Mouse (Mus musculus): ENCODE results near the gene Arhgap19. TPM values are rescaled to one million over a fixed set of nuclear protein-coding genes. Genes with fewer than 3 reads are reported as not detected.
"Not testable (repeated sequence)": the region's sequence is repeated elsewhere in the genome, so short reads cannot be mapped to it uniquely, and the experiment has no call there.

Arhgap19 gene
- polyA plus RNA-seq (2015; fragmentation: Nextera tagmentation; extraction: Ambion mirVana), result 11.9 and 13.4 TPM in 2 replicates

DNA sequence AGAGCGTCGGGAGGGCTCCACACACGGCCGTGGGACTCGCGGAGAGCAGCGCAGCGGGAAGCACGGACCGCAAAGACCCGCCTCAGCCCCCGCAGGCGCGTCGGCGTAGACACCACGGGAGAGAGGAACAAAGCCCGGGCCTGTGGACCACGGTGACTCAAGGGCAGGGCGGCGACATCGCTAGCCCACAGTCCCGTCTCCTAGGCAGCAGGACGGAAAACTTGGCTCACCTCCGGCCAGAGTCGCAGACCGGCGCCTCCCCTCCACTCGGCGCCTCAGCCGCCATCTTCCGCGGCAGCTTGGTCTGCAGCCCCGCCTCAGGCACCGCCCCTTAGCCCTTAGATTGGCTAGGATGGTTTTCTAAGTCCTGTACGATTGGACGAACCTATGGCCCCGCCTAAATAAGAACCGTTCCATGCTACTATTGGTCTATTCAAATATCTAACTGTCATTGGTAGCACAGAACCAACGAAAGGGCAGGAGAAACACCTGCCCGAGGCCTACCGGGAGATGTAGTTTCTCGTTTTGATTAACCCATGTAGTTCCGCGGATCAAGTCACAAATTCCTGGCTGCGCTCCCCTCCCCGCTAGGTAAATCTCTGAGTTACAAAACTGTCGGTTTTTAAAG lies at the start of gene Arhgap19:
Gene Arhgap19 (minus strand): TSS at position 306 of the 628 bp plus-strand sequence.
- under 1% methylated on average over 48 of the region's 48 CpGs for WGBS
- ATAC-seq (ENCODE audit: extremely low read depth, insufficient number of reproducible peaks, low FRiP score, low TSS enrichment), result peak; percentile 97
- H3K9me3 ChIP-seq, result 0 out of 2 replicates have a peak, but pooled peaks cover 5% of the 10 kb centered on the region
- peak within 1 kb of the TSS; percentile 76 for H3K4me3 ChIP-seq
- peak within 1 kb of the TSS; percentile 89 for H3K9ac ChIP-seq
- H3K4me1 ChIP-seq, result peaks cover 17% of the 10 kb centered on the region
- H3K27ac ChIP-seq (replicated peaks), result peak within 1 kb of the TSS; percentile 80
- H3K27me3 ChIP-seq (replicated peaks), result no peaks in the 10 kb centered on the region
- H3K4me2 ChIP-seq, result peak within 1 kb of the TSS; percentile 80
- H3K36me3 ChIP-seq, result no peaks in the 10 kb centered on the region

DNA sequence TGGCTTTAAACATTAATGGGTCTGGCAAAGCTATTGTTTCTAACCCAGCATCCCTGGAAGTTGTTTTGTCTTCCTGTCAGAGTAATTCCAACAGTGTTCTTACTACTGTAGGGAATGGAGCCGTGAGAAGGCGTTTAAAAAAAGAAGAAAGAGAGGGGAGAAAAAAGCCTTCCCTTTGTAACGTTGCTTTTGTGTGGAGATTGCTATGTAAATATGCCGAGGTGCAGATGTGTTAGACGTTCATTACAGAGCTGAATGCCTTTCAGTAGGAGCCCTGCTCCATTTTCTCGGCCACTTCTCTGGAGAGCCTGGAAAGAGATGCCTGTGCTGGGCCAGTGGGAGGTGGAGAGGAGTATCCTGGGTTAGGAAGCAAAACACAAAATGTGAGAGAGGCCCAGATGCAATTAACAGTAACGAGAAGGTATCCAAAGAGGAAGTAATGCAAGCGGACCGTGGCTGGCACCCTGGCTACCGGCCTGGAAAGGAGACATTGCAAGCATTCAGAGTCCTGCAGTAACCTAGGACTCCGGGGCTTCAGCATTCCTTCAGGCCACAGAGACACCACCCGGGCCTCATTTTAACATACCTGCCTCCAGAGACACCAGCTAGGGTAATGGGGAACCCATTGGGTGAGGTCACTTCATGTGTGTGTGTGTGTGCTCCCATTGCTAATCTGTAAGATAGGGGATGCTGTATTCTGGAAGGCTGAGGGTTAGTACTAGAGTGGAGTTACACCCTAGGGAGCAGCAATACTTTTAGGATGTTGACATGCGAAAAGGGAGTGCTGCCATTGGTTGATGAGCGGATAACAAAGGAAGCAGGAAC lies 49.1 kb upstream of the Arhgap19 start:
- H3K4me1 ChIP-seq, result peaks cover 11% of the 10 kb centered on the region
- 33% methylated on average over 14 of the region's 14 CpGs for WGBS
- H3K27ac ChIP-seq (replicated peaks), result no peak overlapping the region
- H3K27me3 ChIP-seq (replicated peaks), result no peaks in the 10 kb centered on the region
- H3K9ac ChIP-seq, result no peak overlapping the region
- no peaks in the 10 kb centered on the region for H3K9me3 ChIP-seq
- no peak overlapping the region for H3K4me3 ChIP-seq
- ATAC-seq (ENCODE audit: extremely low read depth, insufficient number of reproducible peaks, low FRiP score, low TSS enrichment), result no peak
- H3K4me2 ChIP-seq, result no peak overlapping the region
- H3K36me3 ChIP-seq, result no peaks in the 10 kb centered on the region

DNA sequence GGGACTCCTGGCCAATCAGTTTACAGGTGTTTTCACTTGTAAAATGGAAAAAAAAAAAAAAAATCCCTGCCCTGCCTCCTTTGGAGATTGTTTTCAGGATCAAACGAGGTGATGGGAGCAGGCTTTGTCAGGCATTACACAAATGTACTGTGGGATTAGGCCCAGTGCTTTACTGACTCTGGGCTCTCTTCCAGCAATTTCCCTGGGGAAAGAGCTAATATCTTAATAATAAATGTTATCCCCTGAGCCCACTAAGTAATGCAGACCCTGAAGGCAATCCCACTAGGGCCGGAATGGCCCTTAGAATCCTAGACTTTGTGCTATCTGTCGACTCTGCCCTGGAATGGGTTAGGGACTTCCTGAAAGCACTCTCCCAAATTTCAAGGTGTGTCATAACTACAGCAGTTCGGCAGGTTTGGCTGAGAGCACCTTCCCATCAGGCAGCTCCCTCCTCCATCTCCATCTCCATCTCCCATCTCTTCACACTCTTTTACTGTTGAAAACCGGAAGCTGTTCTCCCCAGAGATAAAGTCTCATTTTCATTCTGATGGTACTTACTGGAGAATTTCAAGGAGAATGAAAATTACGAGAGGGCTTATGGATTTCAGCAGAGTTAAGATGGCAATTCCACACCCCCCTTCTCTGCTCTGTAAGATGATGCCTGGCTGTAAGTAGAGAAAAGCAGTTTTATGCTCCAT lies 48.3 kb upstream of the Arhgap19 start:
- ATAC-seq (ENCODE audit: extremely low read depth, insufficient number of reproducible peaks, low FRiP score, low TSS enrichment), result no peak
- no peak overlapping the region for H3K9ac ChIP-seq
- H3K27ac ChIP-seq (replicated peaks), result no peak overlapping the region
- H3K4me1 ChIP-seq, result peaks cover 13% of the 10 kb centered on the region
- no peaks in the 10 kb centered on the region for H3K9me3 ChIP-seq
- no peaks in the 10 kb centered on the region for H3K36me3 ChIP-seq
- WGBS, result 45% methylated on average over 6 of the region's 6 CpGs
- H3K4me2 ChIP-seq, result no peak overlapping the region
- no peak overlapping the region for H3K4me3 ChIP-seq
- H3K27me3 ChIP-seq (replicated peaks), result no peaks in the 10 kb centered on the region

DNA sequence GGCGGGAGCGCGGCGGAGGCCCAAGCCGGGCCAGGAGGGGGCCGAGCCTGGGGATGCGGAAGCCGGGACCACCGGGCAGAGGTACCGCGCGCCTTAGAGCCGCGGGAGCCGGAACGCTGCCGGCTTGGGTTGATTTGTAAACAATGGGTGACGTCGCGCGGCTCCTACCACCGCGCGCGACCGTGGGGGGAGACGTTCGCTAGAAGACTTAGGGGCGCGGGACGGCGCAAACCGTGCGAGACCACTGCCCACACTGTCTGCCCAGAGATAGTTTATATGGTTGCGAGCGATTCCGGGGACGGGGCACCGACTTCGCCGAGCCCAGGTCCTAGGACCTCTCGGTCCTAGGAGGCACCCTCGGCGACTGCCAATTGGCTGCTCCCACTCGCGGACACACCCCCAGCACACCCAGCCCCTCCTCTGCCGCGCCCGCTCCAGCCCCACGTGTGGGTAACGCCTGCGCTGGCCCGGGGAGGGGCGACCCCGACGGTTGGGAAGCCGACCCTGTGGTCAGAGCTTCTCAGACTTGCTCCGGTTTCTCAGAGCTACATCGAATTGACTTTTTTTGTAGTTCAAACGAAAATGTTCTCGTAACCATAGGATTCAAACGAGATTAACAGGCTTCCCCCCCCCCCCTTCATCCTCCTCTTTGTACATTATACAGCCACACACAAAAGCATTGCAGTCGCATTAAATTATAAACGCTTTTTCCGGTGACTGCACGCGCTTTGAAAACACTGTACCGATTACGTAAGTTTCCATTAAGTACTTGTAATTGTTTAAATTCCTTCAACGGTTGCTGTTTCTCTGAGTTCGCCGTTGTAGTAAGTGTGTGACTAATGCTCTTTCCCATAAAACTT lies 46.4 kb upstream of the Arhgap19 start, which contains the start of gene Frat2:
Gene Frat2 (minus strand): TSS at position 141 of the 860 bp plus-strand sequence.
- peak; percentile 92 for ATAC-seq (ENCODE audit: extremely low read depth, insufficient number of reproducible peaks, low FRiP score, low TSS enrichment)
- Histone ChIP-seq H3K36me3 (no peaks in the 10 kb centered on the region), H3K9ac (peak within 1 kb of the TSS; percentile 85), H3K27ac (replicated peaks) (peak within 1 kb of the TSS; percentile 81), H3K4me3 (peak within 1 kb of the TSS; percentile 83), H3K4me2 (peak within 1 kb of the TSS; percentile 92), H3K27me3 (replicated peaks) (no peaks in the 10 kb centered on the region), H3K9me3 (no peaks in the 10 kb centered on the region), H3K4me1 (peaks cover 13% of the 10 kb centered on the region)
- under 1% methylated on average over 72 of the region's 72 CpGs for WGBS

DNA sequence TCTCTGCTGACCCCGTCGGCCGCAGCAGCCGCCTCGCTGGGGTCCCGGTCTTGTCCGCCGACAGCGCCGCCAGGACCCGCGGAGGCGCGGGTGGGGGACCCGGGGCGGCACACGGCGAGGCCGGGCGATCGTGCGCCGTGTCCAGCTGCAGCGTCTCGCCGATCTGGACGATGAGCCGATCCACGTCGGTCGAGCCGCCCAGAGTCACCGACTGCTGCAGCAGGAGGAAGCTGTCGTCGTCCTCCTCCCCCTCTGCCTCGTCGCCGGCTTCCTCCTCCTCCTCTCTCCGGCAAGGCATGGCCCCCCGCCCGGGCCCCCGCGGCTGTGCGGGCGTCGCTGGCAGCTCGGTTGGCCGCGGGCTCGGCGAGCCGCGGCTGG lies 45.8 kb upstream of the Arhgap19 start:
- under 1% methylated on average over 48 of the region's 53 CpGs for WGBS
- H3K27me3 ChIP-seq (replicated peaks), result not testable (repeated sequence)
- peak; percentile 20 for ATAC-seq (ENCODE audit: extremely low read depth, insufficient number of reproducible peaks, low FRiP score, low TSS enrichment)

DNA sequence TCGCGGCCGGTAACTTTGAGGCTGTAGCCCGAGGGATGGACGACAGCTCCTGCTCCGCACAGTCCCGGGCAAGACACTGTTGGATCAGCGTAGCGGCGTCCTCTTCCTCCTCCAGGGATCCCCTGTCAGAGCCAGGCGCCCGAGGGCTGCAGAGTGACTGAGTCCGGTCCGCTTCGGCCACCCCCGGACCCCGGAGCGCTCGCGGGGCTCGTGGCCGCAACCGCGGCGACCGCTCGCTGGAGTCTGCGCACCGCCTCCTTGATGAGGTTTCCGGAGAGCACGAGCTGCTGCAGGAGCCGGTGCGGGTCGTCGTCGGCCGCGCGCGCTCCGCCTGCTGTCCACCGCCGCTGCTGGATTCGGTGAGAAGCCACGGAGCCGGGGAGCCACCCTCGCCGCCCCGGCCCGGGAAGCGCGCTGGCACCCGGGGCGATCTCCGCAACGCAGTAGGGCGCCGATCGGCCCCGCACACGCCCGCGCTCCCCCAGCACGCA lies 45.3 kb upstream of the Arhgap19 start:
- WGBS, result under 1% methylated on average over 60 of the region's 64 CpGs
- H3K36me3 ChIP-seq, result no peaks in the 10 kb centered on the region
- H3K27me3 ChIP-seq (replicated peaks), result no peaks in the 10 kb centered on the region
- H3K27ac ChIP-seq (replicated peaks), result peak overlapping the region; percentile 81
- peaks cover 13% of the 10 kb centered on the region for H3K4me1 ChIP-seq
- no peaks in the 10 kb centered on the region for H3K9me3 ChIP-seq
- peak overlapping the region; percentile 83 for H3K4me3 ChIP-seq
- peak overlapping the region; percentile 92 for H3K4me2 ChIP-seq
- H3K9ac ChIP-seq, result peak overlapping the region; percentile 85
- peak; percentile 23; the same call in 1 of the 2 replicates for ATAC-seq (ENCODE audit: extremely low read depth, insufficient number of reproducible peaks, low FRiP score, low TSS enrichment)

More for the DNA sequence above, 45.8 kb upstream of the Arhgap19 start:
- Histone ChIP-seq H3K27ac (replicated peaks) (peak overlapping the region; percentile 81), H3K9ac (peak overlapping the region; percentile 85), H3K4me1 (peaks cover 13% of the 10 kb centered on the region), H3K4me3 (peak overlapping the region; percentile 83), H3K4me2 (peak overlapping the region; percentile 92)
- not testable (repeated sequence) for H3K9me3 ChIP-seq, H3K36me3 ChIP-seq

DNA sequence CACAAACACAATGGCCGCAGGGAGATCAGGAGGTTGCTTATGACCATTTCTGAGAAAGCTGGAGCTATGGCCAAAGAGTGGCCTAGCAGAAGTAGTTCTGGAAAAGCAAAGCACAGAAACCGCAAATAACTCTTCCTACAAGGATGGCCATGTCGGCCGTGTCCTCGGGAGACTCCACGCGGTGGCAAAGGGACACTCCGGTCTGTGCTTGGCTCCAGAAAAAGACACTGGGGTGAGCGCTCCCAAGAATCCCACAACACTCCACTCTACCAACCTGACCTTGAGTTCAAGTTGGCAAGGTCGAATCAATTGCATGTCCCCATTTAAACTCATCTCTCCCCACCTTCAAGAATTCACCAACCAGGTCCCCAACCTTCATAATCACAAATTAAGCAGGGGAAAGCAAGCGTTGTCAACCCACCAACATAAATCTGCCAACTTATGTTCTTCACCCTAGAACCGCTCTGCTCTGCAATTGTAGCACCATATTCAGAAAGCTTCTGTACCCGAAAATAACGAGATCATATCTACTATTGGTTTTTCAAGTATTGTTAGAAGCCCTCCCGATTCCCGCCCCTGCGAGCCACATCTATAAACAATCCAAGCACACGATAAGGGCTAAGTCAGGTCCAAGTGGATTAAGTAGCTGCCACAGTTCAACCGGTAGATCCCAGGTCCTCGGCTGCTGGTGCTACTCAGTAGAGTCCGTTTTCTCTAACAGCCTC lies 44.7 kb upstream of the Arhgap19 start:
- Histone ChIP-seq H3K36me3 (no peaks in the 10 kb centered on the region), H3K27me3 (replicated peaks) (no peaks in the 10 kb centered on the region), H3K27ac (replicated peaks) (peak overlapping the region; percentile 81; the same call in 1 of the 2 replicates), H3K4me2 (peak overlapping the region; percentile 92), H3K9ac (peak overlapping the region; percentile 85), H3K4me3 (peak overlapping the region; percentile 83), H3K9me3 (no peaks in the 10 kb centered on the region), H3K4me1 (peaks cover 16% of the 10 kb centered on the region)
- no peak for ATAC-seq (ENCODE audit: extremely low read depth, insufficient number of reproducible peaks, low FRiP score, low TSS enrichment)
- WGBS, result 11% methylated on average over 21 of the region's 21 CpGs

DNA sequence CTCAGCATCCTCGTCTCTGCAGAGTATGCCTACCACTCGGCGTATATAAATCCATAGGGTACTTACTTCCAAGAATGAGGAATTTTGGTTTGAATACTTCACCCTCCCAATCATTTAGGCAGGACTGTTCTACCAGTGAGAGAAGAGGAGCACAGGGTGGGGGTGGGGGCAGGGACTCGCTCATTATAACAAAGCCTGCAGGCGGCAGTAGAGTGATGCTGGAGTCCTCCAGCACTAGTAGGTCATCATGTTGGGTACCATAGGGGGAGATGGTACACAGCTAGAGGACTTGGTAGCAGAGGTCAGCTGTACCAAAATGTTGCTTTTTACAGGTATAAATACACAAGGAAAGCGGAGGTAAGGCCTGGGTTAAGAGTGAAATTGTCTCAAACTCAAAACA lies 42.5 kb upstream of the Arhgap19 start:
- H3K9me3 ChIP-seq, result no peaks in the 10 kb centered on the region
- 76% methylated on average over 6 of the region's 6 CpGs for WGBS
- peaks cover 21% of the 10 kb centered on the region for H3K4me1 ChIP-seq

DNA sequence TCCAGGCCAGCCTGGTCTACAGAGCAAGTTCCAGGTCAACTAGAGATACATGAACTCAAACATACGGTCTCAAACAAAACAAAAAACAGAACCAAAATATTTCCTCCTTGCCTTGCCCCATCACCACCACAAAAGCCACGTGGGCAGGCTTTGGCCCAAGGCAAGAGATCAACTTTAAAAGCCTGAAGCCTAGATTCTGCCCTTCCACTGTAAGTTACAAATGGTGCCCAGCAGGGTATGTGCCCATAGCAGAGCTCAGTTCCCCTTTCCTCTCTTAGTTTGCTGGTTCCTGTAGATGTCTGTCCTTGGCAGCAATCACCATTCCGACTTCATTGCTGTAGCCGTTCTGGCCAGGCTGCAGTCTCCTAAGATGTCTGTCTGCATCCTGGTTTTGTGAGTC lies 40.9 kb upstream of the Arhgap19 start:
- H3K9ac ChIP-seq, result no peak overlapping the region
- H3K4me2 ChIP-seq, result no peak overlapping the region
- 78% methylated on average over 4 of the region's 4 CpGs for WGBS
- H3K9me3 ChIP-seq, result no peaks in the 10 kb centered on the region
- no peak overlapping the region for H3K27ac ChIP-seq (replicated peaks)
- peaks cover 35% of the 10 kb centered on the region for H3K4me1 ChIP-seq
- H3K4me3 ChIP-seq, result no peak overlapping the region
- H3K36me3 ChIP-seq, result no peaks in the 10 kb centered on the region
- no peak for ATAC-seq (ENCODE audit: extremely low read depth, insufficient number of reproducible peaks, low FRiP score, low TSS enrichment)
- H3K27me3 ChIP-seq (replicated peaks), result no peaks in the 10 kb centered on the region

More for the DNA sequence above, 42.5 kb upstream of the Arhgap19 start:
- Histone ChIP-seq H3K36me3 (no peaks in the 10 kb centered on the region), H3K27me3 (replicated peaks) (no peaks in the 10 kb centered on the region), H3K9ac (no peak overlapping the region), H3K4me3 (no peak overlapping the region), H3K4me2 (no peak overlapping the region), H3K27ac (replicated peaks) (no peak overlapping the region)
- no peak for ATAC-seq (ENCODE audit: extremely low read depth, insufficient number of reproducible peaks, low FRiP score, low TSS enrichment)

DNA sequence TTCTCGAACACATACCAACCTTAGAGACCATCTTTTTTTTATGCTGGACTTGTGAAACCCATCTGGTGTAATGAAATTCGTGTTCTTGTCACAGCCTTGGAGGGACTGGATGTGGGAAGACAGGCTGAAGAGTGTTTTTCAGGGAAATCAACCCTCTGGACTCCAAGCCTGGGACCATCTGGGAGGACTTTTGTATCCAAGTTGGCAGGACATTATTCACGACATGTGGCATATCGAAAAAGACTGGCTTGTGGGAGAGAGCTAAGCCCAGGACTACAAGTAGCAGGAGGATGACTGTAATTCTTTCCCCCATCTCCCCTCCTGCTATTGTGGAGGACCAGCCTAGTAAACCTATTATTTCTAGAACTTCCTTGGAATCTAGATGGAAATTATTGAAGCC lies 40.3 kb upstream of the Arhgap19 start:
- no peak for ATAC-seq (ENCODE audit: extremely low read depth, insufficient number of reproducible peaks, low FRiP score, low TSS enrichment)
- no peak overlapping the region for H3K27ac ChIP-seq (replicated peaks)
- WGBS, result 81% methylated on average over 4 of the region's 4 CpGs
- no peaks in the 10 kb centered on the region for H3K36me3 ChIP-seq
- H3K4me1 ChIP-seq, result peaks cover 40% of the 10 kb centered on the region
- H3K4me3 ChIP-seq, result no peak overlapping the region
- no peak overlapping the region for H3K4me2 ChIP-seq
- no peak overlapping the region for H3K9ac ChIP-seq
- no peaks in the 10 kb centered on the region for H3K9me3 ChIP-seq
- H3K27me3 ChIP-seq (replicated peaks), result no peaks in the 10 kb centered on the region

All from heart, embryonic 13.5 days (tissue).